Mouse (Mus musculus): Measurements from ENCODE around the gene Bcas3. TPM values are rescaled to one million over a fixed set of nuclear protein-coding genes. Genes with fewer than 3 reads are reported as not detected.

Gene Bcas3
- polyA plus RNA-seq, 1 experiment from 2014 or later = 24.8 TPM

DNA sequence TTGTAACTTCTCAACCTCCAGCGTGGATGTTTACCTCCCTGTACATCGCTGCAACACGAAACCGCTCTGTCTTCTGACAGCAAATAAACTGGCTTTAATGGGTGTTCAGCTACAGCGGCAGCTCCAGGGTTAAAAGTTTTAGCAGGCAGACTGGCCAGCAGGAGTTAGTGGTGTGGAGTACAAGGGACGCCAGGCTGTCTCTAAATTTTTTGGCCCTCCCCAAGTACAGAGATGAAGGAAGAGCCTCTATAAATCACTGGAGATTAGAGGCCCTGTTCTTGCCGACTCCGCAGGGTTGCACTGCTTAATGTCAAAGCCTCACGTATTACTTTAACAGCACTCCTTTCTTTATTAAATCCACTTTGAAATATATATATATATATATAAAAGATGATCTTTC lies 384.3 kb downstream of the Bcas3 start:
- Histone ChIP-seq H3K4me3 (ENCODE audit: low read depth, low read length) (no peak overlapping the region), H3K9ac (ENCODE audit: low read depth, low read length) (no peak overlapping the region), H3K36me3 (ENCODE audit: control insufficient read depth, insufficient read depth, low read length) (no peaks in the 10 kb centered on the region), H3K4me1 (replicated peaks; ENCODE audit: control insufficient read depth, insufficient read depth, low read length) (peaks cover 12% of the 10 kb centered on the region), H3K27me3 (replicated peaks; ENCODE audit: control insufficient read depth, insufficient read depth, low read length) (no peaks in the 10 kb centered on the region), H3K9me3 (ENCODE audit: control insufficient read depth, low read length) (no peaks in the 10 kb centered on the region), H3K4me2 (no peak overlapping the region), H3K27ac (ENCODE audit: low read depth, low read length) (no peak overlapping the region)
- DNase-seq (ENCODE audit: low spot score) (no peak), ATAC-seq (replicated peaks; ENCODE audit: low FRiP score) (no peak)
- 56% methylated on average over 9 of the region's 9 CpGs for WGBS

DNA sequence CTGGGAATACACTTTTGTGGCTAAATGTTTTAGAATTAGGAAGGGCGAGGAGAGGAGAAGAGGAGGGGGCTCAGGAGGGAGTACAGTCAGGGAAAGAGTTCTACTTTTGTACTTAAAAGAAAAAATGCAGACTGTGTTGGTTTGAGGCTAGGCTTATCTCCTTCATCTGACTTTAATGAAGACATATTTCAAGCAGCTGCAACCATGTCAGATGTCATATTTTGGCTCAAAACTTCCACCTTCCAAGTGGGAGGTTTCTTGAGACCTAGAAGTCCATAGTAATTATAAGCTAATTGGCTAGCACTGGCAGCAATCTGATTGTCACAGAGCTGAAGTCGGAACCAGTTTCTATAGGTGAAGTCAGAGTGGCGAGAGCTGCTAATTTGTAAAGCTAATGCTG lies 384.9 kb downstream of the Bcas3 start:
- H3K27ac ChIP-seq (ENCODE audit: low read depth, low read length) = no peak overlapping the region
- H3K4me2 ChIP-seq = no peak overlapping the region
- H3K9ac ChIP-seq (ENCODE audit: low read depth, low read length) = no peak overlapping the region
- no peaks in the 10 kb centered on the region for H3K9me3 ChIP-seq (ENCODE audit: control insufficient read depth, low read length)
- H3K4me1 ChIP-seq (replicated peaks; ENCODE audit: control insufficient read depth, insufficient read depth, low read length) = peaks cover 12% of the 10 kb centered on the region
- DNase-seq (ENCODE audit: low spot score) (no peak), ATAC-seq (replicated peaks; ENCODE audit: low FRiP score) (no peak)
- no peaks in the 10 kb centered on the region for H3K27me3 ChIP-seq (replicated peaks; ENCODE audit: control insufficient read depth, insufficient read depth, low read length)
- WGBS = 62% methylated on average over 3 of the region's 3 CpGs
- H3K4me3 ChIP-seq (ENCODE audit: low read depth, low read length) = no peak overlapping the region
- H3K36me3 ChIP-seq (ENCODE audit: control insufficient read depth, insufficient read depth, low read length) = no peaks in the 10 kb centered on the region

DNA sequence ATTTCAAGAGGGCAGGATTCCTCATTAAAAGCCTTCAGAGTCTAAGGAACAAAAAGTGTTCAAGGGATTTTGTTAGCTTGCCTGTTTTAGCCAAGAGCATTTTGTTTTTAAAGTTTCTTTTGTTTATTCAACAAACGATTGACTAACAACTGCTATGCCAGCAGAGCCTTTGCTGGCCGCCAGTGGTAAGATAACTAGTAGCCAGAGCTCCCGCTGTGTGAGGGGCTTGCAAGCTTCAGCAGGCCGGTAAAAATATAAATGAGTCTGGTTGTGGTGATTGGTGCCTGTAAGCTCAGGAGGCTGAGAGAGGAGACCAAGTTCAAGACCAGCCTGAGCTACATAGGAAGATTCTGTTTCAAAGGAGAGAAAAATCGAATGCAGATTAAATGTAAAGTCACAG lies 385.6 kb downstream of the Bcas3 start:
- ATAC-seq (replicated peaks; ENCODE audit: low FRiP score) (no peak), DNase-seq (ENCODE audit: low spot score) (no peak)
- Histone ChIP-seq H3K27me3 (replicated peaks; ENCODE audit: control insufficient read depth, insufficient read depth, low read length) (no peaks in the 10 kb centered on the region), H3K9me3 (ENCODE audit: control insufficient read depth, low read length) (no peaks in the 10 kb centered on the region), H3K4me2 (no peak overlapping the region), H3K4me3 (ENCODE audit: low read depth, low read length) (no peak overlapping the region), H3K36me3 (ENCODE audit: control insufficient read depth, insufficient read depth, low read length) (no peaks in the 10 kb centered on the region), H3K9ac (ENCODE audit: low read depth, low read length) (no peak overlapping the region), H3K4me1 (replicated peaks; ENCODE audit: control insufficient read depth, insufficient read depth, low read length) (peaks cover 12% of the 10 kb centered on the region), H3K27ac (ENCODE audit: low read depth, low read length) (no peak overlapping the region)
- 41% methylated on average over 5 of the region's 5 CpGs for WGBS

DNA sequence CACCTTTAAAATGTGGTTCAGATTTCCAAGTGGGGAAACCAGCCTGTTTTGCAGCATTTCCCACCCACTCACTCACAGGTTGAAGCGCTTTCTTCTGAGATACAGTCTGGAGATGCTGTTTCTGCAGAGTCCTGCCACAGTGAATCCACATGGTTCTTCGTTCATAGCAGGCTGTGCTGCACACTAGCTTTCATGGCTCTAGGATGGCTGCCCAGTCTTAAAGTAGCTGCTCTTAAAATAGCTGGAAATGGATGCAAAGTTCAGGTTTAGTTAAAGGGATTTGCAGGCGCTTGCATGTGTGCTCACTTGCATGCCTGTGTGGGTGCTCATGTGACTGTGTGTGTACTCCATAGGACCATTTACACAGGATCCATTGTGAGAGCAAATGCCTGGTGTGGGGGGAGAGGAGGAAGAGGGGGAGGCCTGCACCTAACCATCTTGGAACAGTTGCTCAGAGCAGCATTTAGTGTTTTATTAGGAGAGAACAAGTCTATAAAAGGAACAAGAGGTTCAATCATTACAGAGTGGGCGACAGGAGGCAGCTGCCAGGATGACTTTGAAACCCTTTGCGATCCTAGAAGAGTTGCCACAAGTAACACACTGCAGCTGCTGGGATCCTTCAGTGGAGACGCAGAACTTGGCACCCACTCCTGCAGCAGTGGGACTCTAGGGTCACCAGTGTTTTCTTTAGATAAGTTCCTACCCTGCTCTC lies 386.5 kb downstream of the Bcas3 start:
- Histone ChIP-seq H3K27me3 (replicated peaks; ENCODE audit: control insufficient read depth, insufficient read depth, low read length) (no peaks in the 10 kb centered on the region), H3K27ac (ENCODE audit: low read depth, low read length) (no peak overlapping the region), H3K36me3 (ENCODE audit: control insufficient read depth, insufficient read depth, low read length) (no peaks in the 10 kb centered on the region), H3K4me3 (ENCODE audit: low read depth, low read length) (no peak overlapping the region), H3K4me1 (replicated peaks; ENCODE audit: control insufficient read depth, insufficient read depth, low read length) (peaks cover 12% of the 10 kb centered on the region), H3K9ac (ENCODE audit: low read depth, low read length) (no peak overlapping the region), H3K9me3 (ENCODE audit: control insufficient read depth, low read length) (no peaks in the 10 kb centered on the region), H3K4me2 (no peak overlapping the region)
- ATAC-seq (replicated peaks; ENCODE audit: low FRiP score) (no peak), DNase-seq (ENCODE audit: low spot score) (no peak)
- WGBS = 56% methylated on average over 6 of the region's 6 CpGs

DNA sequence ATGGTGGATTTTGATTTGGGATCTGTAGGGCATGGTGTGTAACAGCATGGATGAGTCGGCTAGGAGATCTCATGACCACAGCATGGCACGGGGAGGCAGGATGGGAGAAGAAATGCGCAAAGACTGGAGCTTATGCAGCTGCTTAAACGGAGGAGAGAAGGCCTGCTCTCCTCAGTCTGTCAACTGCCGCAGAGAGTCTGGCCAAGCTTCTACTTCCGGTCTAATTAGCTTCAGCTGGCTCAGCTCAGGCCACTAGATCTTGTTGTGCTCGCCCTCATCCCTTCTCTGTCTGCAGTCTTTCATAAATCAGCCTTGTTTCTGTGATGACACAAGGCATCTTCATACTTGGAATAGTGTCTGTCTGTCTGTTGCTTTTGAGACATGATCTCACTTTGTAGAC lies 393.4 kb downstream of the Bcas3 start:
- H3K9ac ChIP-seq (ENCODE audit: low read depth, low read length) = no peak overlapping the region
- H3K27me3 ChIP-seq (replicated peaks; ENCODE audit: control insufficient read depth, insufficient read depth, low read length) = no peaks in the 10 kb centered on the region
- no peaks in the 10 kb centered on the region for H3K4me1 ChIP-seq (replicated peaks; ENCODE audit: control insufficient read depth, insufficient read depth, low read length)
- 75% methylated on average over 7 of the region's 7 CpGs for WGBS
- H3K27ac ChIP-seq (ENCODE audit: low read depth, low read length) = no peak overlapping the region
- ATAC-seq (replicated peaks; ENCODE audit: low FRiP score) (no peak), DNase-seq (ENCODE audit: low spot score) (no peak)
- no peak overlapping the region for H3K4me3 ChIP-seq (ENCODE audit: low read depth, low read length)
- H3K36me3 ChIP-seq (ENCODE audit: control insufficient read depth, insufficient read depth, low read length) = no peaks in the 10 kb centered on the region
- no peaks in the 10 kb centered on the region for H3K9me3 ChIP-seq (ENCODE audit: control insufficient read depth, low read length)
- no peak overlapping the region for H3K4me2 ChIP-seq

DNA sequence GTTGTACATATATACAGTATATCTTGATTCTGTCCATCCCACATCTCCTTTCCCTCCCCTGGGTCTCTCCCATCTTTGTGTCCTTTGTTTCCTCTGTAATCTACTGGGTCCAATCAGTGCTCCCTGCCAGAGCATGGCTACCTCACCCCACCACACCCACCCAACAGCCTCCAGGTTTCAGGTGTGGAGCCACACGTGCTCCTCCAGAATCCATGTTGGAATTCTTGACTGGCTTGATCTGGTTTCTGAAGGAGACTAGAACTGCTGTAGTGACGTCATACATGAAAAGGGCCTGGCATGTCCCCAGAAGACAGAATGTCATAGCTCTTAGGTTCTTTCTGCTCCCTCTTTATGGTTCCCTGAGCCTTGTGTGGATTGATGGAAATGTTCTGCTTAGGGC lies 395.9 kb downstream of the Bcas3 start:
- no peaks in the 10 kb centered on the region for H3K9me3 ChIP-seq (ENCODE audit: control insufficient read depth, low read length)
- no peaks in the 10 kb centered on the region for H3K4me1 ChIP-seq (replicated peaks; ENCODE audit: control insufficient read depth, insufficient read depth, low read length)
- no peak overlapping the region for H3K27ac ChIP-seq (ENCODE audit: low read depth, low read length)
- no peak overlapping the region for H3K4me3 ChIP-seq (ENCODE audit: low read depth, low read length)
- ATAC-seq (replicated peaks; ENCODE audit: low FRiP score) (no peak), DNase-seq (ENCODE audit: low spot score) (no peak)
- WGBS = 81% methylated on average over 2 of the region's 2 CpGs
- no peak overlapping the region for H3K9ac ChIP-seq (ENCODE audit: low read depth, low read length)
- no peaks in the 10 kb centered on the region for H3K36me3 ChIP-seq (ENCODE audit: control insufficient read depth, insufficient read depth, low read length)
- no peaks in the 10 kb centered on the region for H3K27me3 ChIP-seq (replicated peaks; ENCODE audit: control insufficient read depth, insufficient read depth, low read length)
- H3K4me2 ChIP-seq = no peak overlapping the region

DNA sequence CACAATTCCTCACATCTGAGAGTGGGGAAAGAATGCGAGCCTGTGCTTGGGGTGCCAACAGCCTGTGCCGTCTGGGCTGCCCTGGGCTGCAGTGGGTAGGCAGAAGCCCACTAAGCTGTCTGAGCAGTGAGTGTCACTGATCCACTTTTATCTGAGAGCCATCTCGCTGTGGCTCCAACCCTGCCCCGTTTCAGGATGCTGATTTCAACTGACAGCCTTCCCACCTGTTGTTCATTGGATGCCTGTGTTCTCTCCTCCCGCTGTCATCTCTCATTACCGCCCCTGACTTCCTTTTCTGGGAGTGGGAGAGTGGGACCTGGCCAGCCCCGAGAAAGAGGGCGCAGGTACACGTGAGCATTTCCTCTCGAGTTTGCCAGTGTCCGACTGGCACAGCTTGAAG lies 398.2 kb downstream of the Bcas3 start:
- H3K4me2 ChIP-seq = no peak overlapping the region
- H3K9me3 ChIP-seq (ENCODE audit: control insufficient read depth, low read length) = no peaks in the 10 kb centered on the region
- no peaks in the 10 kb centered on the region for H3K27me3 ChIP-seq (replicated peaks; ENCODE audit: control insufficient read depth, insufficient read depth, low read length)
- no peak overlapping the region for H3K4me3 ChIP-seq (ENCODE audit: low read depth, low read length)
- 48% methylated on average over 11 of the region's 11 CpGs for WGBS
- H3K36me3 ChIP-seq (ENCODE audit: control insufficient read depth, insufficient read depth, low read length) = no peaks in the 10 kb centered on the region
- ATAC-seq (replicated peaks; ENCODE audit: low FRiP score) = no peak
- H3K4me1 ChIP-seq (replicated peaks; ENCODE audit: control insufficient read depth, insufficient read depth, low read length) = no peaks in the 10 kb centered on the region
- H3K9ac ChIP-seq (ENCODE audit: low read depth, low read length) = no peak overlapping the region
- DNase-seq (ENCODE audit: low spot score) = no peak
- H3K27ac ChIP-seq (ENCODE audit: low read depth, low read length) = no peak overlapping the region

DNA sequence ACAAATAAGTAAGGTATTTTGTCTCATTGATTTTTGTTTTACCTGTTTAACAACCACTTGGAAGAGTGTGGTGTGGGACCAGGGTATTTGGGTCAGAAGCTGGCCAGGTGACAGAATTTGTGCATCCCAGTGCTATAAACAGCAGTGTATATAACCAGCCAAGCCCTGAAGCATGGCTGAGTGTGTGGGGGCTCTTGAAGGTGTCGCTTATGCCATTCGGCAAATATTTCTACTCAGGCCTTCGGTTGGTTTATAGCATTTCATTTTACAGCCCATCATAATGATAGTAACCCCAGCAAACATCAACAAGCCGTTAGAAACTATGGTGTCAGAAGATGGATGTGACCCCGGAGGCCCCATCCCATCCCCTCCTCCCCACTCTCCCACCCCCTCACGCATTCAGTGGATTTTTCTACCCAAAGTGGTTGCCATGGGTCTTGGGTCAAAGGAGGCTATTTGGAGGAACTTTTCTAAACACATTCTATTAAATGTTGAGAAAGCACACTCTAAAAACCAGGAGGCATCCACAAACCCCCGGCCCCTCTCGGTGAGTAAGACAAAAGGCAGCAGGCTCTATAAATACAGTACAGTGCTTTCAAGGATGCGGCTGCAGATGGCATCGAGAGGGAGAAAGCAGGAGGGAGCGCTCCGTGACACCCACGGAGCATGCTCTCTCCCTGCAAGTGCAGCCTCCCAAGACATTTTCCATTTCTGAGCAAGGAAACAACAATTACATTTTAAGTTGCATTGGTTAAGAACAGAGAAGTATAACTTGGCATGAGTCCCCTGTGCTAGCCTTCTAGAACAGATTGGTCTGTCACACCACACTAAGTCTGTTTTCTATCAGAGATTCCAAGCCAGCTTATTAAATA lies 401.9 kb downstream of the Bcas3 start:
- DNase-seq (ENCODE audit: low spot score) = no peak

More for the DNA sequence above, 401.9 kb downstream of the Bcas3 start:
- Histone ChIP-seq H3K36me3 (ENCODE audit: control insufficient read depth, insufficient read depth, low read length) (no peaks in the 10 kb centered on the region), H3K4me3 (ENCODE audit: low read depth, low read length) (no peak overlapping the region), H3K9me3 (ENCODE audit: control insufficient read depth, low read length) (no peaks in the 10 kb centered on the region), H3K4me1 (replicated peaks; ENCODE audit: control insufficient read depth, insufficient read depth, low read length) (peaks cover 12% of the 10 kb centered on the region), H3K27ac (ENCODE audit: low read depth, low read length) (no peak overlapping the region), H3K27me3 (replicated peaks; ENCODE audit: control insufficient read depth, insufficient read depth, low read length) (no peaks in the 10 kb centered on the region), H3K4me2 (no peak overlapping the region), H3K9ac (ENCODE audit: low read depth, low read length) (no peak overlapping the region)
- 77% methylated on average over 13 of the region's 13 CpGs for WGBS
- no peak for ATAC-seq (replicated peaks; ENCODE audit: low FRiP score)
